Mouse (Mus musculus) G1E (cell line): Measurements from ENCODE around the gene Klri2. TPM values are rescaled to one million over a fixed set of nuclear protein-coding genes. Genes with fewer than 3 reads are reported as not detected.
"Not testable (repeated sequence)": the region's sequence is repeated elsewhere in the genome, so short reads cannot be mapped to it uniquely, and the experiment has no call there.

Experiments used
- ATAC-seq: 2 replicates; pipeline ENCODE4 v1.8.0; 2016; ENCODE audit warnings: mild to moderate bottlenecking; ENCODE audit not compliant: insufficient number of reproducible peaks, poor library complexity, low FRiP score, severe bottlenecking; ENCODE audit errors: extremely low read depth
- DNase-seq: peaks from one replicate; pipeline ENCODE4 v3.0.0; 2012; ENCODE audit warnings: low spot score
- H3K27me3 ChIP-seq: 2 replicates; pipeline ENCODE4 v1.6.1; 2012; ENCODE audit warnings: mild to moderate bottlenecking, low read length, inconsistent platforms; ENCODE audit not compliant: insufficient read depth
- H3K36me3 ChIP-seq: replicated peaks from 2 replicates; pipeline ENCODE3; 2012; ENCODE audit warnings: mild to moderate bottlenecking, inconsistent platforms
- H3K4me1 ChIP-seq: 2 replicates; pipeline ENCODE4 v1.6.1; 2012; ENCODE audit warnings: low read depth, low read length, inconsistent platforms, mixed read lengths; ENCODE audit not compliant: insufficient read depth
- H3K4me3 ChIP-seq: 2 replicates; pipeline ENCODE4 v1.5.1; 2012; ENCODE audit warnings: low read depth, mild to moderate bottlenecking, inconsistent platforms, low read length, moderate library complexity, mixed read lengths
- H3K9me3 ChIP-seq: replicated peaks from 2 replicates; pipeline ENCODE4 v1.6.1; 2012; ENCODE audit warnings: inconsistent platforms
- CTCF ChIP-seq: IDR thresholded peaks from 2 replicates; pipeline ENCODE4 v1.5.1; 2012; ENCODE audit warnings: low read depth, low read length, inconsistent platforms, mixed read lengths
- GATA1 ChIP-seq: IDR thresholded peaks from 2 replicates; pipeline ENCODE4 v1.6.1; 2012; ENCODE audit warnings: borderline replicate concordance, low read length, inconsistent platforms, mixed read lengths
- GATA2 ChIP-seq: IDR thresholded peaks from 2 replicates; pipeline ENCODE4 v1.6.1; 2012; ENCODE audit warnings: low read depth, low read length, inconsistent platforms, borderline replicate concordance
- POLR2AphosphoS5 ChIP-seq: IDR thresholded peaks from 2 replicates; pipeline ENCODE4 v1.6.1; 2012; ENCODE audit warnings: low read depth, low read length, inconsistent platforms; ENCODE audit not compliant: insufficient replicate concordance
- TAL1 ChIP-seq: conservative IDR thresholded peaks from 2 replicates; pipeline ENCODE4 v1.6.1; 2012; ENCODE audit warnings: low read depth, low read length, inconsistent platforms, mixed read lengths
- polyA plus RNA-seq: library from polyadenylated mRNA; stranded (reverse); fragments of >175 nt; gene quantifications from 2 replicates; pipeline ENCODE4 v1.2.3, GENCODE M21; 2012
- total RNA-seq, 2 experiments: library from RNA; stranded (forward) in 1 of 2; stranded (reverse) in 1 of 2; fragments of 200-1000 nt in 1 of 2; fragments of >200 nt in 1 of 2; fragmentation: Nextera tagmentation in 1 of 2; gene quantifications; 2 replicates each; pipeline ENCODE4 v1.2.3; 2014 to 2017

The Klri2 gene
- total and polyA plus RNA-seq, 3 experiments: 0.16 TPM; not detected in 2

DNA sequence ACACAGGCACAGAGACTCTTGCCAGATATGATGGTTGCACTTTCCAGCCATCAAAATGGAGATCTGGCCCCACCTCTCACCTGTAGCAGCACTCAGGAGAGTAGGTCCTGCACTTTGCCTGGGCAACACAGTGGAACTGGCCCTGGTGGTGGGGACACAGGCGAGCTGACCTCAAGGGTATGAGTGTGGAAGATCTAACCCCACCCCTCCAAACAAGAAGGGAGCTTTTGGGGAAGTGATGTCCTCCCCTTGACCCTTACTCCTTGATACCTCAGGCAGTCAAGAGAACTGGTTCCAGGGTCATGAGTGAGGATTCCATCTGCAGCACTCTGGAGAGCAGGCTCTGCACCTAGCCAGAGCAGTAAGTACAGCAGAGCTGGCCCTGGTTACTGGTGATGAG, 18.9 kb downstream of the Klri2 start:
- Histone ChIP-seq H3K4me3 (no peak overlapping the region), H3K36me3 (no peaks in the 10 kb centered on the region), H3K4me1 (no peaks in the 10 kb centered on the region), H3K27me3 (no peaks in the 10 kb centered on the region), H3K9me3 (peaks cover 2% of the 10 kb centered on the region; the same call in 1 of the 2 replicates)
- no peak for ATAC-seq
- DNase-seq: no peak
- no peak for TF ChIP-seq POLR2AphosphoS5
- no peak for TF ChIP-seq GATA1
- TF ChIP-seq TAL1: no peak

DNA sequence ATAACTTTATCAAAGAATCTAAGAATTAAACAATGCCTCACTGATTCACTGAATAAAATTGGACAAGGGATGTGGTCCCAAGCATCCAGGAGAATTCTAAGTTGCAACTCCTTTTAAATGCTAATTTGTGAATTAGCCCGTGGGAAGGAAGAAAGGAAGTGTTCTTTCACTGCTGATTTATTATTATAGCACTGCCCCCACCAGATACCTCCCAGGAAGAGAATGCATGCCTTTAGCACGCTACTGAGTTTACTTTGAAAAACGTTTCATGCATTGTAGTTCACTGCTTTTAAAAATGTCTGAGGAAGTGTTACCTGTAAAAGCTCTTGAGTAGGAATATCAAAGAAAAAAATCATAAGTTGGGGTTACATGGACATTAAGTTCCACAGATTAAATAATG, 19.8 kb downstream of the Klri2 start:
- DNase-seq: no peak

DNA sequence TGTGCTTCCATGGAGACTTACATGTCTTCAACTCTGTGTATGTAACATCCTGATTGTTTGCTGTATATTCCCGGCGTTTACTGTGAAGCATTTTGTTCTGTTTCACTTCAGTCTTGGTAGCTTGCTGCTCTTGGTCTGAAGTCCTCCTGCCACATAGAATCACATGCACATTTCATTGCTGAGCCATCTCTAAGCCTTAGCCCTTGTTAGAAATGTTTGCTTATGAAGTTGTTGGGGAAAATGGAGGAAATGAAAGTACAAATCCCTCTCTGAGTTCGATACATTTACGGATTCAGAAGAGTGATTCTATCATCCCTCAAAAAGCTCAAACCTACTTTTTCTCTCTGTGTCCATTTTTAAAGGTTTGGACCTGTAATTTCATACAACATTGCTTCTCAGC, 23.3 kb downstream of the Klri2 start, which contains the start of gene Klri1:
Gene Klri1 (minus strand): TSS at position 101 of the 400 bp plus-strand sequence.
- ATAC-seq: no peak
- no peaks in the 10 kb centered on the region for H3K27me3 ChIP-seq
- no peak for DNase-seq
- no peak for TF ChIP-seq GATA2
- TF ChIP-seq CTCF: no peak
- TF ChIP-seq TAL1: no peak
- no peak for TF ChIP-seq GATA1
- H3K36me3 ChIP-seq: no peaks in the 10 kb centered on the region
- no peak within 1 kb of the TSS for H3K4me3 ChIP-seq
- no peaks in the 10 kb centered on the region for H3K4me1 ChIP-seq
- H3K9me3 ChIP-seq: peaks cover 2% of the 10 kb centered on the region; the same call in 1 of the 2 replicates

More for the DNA sequence above, 19.8 kb downstream of the Klri2 start:
- no peaks in the 10 kb centered on the region for H3K36me3 ChIP-seq
- H3K4me1 ChIP-seq: no peaks in the 10 kb centered on the region
- no peaks in the 10 kb centered on the region for H3K27me3 ChIP-seq
- TF ChIP-seq POLR2AphosphoS5 (no peak), CTCF (no peak), GATA2 (no peak), GATA1 (no peak)
- no peak overlapping the region for H3K4me3 ChIP-seq
- no peak for ATAC-seq
- H3K9me3 ChIP-seq: peaks cover 2% of the 10 kb centered on the region; the same call in 1 of the 2 replicates

DNA sequence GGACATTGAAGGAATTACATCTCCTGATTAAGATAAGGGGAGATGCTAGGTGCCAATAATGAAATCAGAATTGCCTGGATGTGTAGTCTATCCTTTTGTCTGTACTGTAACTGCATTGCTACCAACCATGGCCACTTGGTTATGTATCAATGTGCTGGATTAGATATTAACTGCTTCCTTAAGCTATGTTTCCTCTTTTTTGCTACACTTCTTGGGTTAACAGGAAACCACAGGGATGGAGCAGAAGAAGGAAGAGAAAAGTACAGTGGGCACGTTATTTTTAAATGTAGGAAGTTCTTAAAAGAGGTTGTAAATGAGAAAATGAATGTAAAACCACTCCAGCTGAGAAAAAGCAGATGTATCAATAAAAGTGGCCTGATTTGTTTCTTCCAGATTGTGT, 26.7 kb downstream of the Klri2 start:
- no peak for ATAC-seq
- no peaks in the 10 kb centered on the region for H3K27me3 ChIP-seq

DNA sequence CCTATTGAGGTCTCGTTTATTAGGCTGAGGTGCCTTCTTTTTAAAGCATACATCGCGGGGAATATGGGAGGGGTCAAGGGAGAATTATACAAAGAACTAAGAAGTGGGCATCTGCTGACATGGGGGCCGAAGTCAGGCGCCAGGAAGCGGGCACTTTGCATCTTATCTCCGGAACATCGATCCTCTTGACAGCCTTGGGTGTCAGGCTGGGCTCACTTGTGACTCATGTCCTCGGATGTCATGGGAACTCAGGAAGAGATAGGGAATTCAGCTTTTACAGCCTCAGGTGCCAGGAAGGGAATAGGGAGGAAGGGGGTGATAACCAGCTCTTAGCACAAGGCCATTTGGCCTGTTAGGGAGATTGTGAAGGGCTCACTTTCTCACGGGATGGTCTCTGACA, 48.8 kb downstream of the Klri2 start:
- not testable (repeated sequence) for H3K4me1 ChIP-seq, H3K4me3 ChIP-seq, DNase-seq, H3K9me3 ChIP-seq, H3K36me3 ChIP-seq, H3K27me3 ChIP-seq, ATAC-seq

More for the DNA sequence above, 26.7 kb downstream of the Klri2 start:
- Histone ChIP-seq H3K36me3 (no peaks in the 10 kb centered on the region), H3K4me3 (no peak overlapping the region), H3K4me1 (no peaks in the 10 kb centered on the region), H3K9me3 (no peaks in the 10 kb centered on the region)
- TF ChIP-seq GATA2 (no peak), CTCF (no peak), POLR2AphosphoS5 (no peak), TAL1 (no peak), GATA1 (no peak)
- DNase-seq: no peak

DNA sequence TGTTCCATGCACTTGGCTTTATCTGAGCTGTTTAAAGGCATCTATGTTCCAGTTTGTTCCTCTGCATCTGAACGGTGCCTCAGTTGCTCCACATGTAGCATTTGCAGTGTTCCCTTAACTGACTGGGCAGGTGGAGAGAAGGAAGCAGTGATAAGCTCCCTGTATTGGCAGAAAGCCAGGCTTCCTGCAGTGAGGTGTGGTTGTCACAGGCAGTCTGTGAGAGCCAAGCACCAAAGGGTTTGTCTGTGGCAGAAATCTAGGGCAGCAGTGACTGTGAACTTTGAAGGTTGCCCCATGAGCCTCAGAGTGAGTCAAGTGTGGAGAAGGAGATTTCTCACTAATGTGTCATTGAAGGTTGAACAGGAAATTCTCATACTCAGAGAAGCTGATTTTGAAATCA, 59.9 kb downstream of the Klri2 start:
- no peak overlapping the region for H3K4me3 ChIP-seq
- H3K27me3 ChIP-seq: no peaks in the 10 kb centered on the region
- H3K4me1 ChIP-seq: no peaks in the 10 kb centered on the region
- H3K36me3 ChIP-seq: no peaks in the 10 kb centered on the region
- DNase-seq (no peak), ATAC-seq (no peak)
- no peaks in the 10 kb centered on the region for H3K9me3 ChIP-seq
- TF ChIP-seq GATA1: no peak
- TF ChIP-seq TAL1: no peak
- no peak for TF ChIP-seq CTCF
- TF ChIP-seq POLR2AphosphoS5: no peak
- no peak for TF ChIP-seq GATA2

Other genes starting within 250 kb of the Klri2 start
- gene Olr1, start 233.3 kb downstream of the Klri2 start, total RNA-seq (2014; fragmentation: Nextera tagmentation): not detected in 2 replicates
- 0.58 and 1.4 TPM in 2 replicates for gene Olr1, start 233.3 kb downstream of the Klri2 start, total RNA-seq (2017)
- not detected in 2 replicates for gene Olr1, start 233.3 kb downstream of the Klri2 start, polyA plus RNA-seq
- gene Tmem52b, start 227.9 kb downstream of the Klri2 start, total RNA-seq (2014; fragmentation: Nextera tagmentation): not detected in 2 replicates
- gene Tmem52b, start 227.9 kb downstream of the Klri2 start, total RNA-seq (2017): 0.05 and 0.12 TPM in 2 replicates
- not detected in 2 replicates for gene Tmem52b, start 227.9 kb downstream of the Klri2 start, polyA plus RNA-seq
- 13.0 and 17.6 TPM in 2 replicates for gene Gabarapl1, start 207.3 kb downstream of the Klri2 start, total RNA-seq (2014; fragmentation: Nextera tagmentation)
- gene Gabarapl1, start 207.3 kb downstream of the Klri2 start, total RNA-seq (2017): 51.7 and 67.0 TPM in 2 replicates
- 51.5 and 55.4 TPM in 2 replicates for gene Gabarapl1, start 207.3 kb downstream of the Klri2 start, polyA plus RNA-seq
- gene Klre1, start 162.6 kb downstream of the Klri2 start, total RNA-seq (2014; fragmentation: Nextera tagmentation): not detected in 2 replicates
- 0.12 and 0.16 TPM in 2 replicates for gene Klre1, start 162.6 kb downstream of the Klri2 start, total RNA-seq (2017)
- not detected in 2 replicates for gene Klre1, start 162.6 kb downstream of the Klri2 start, polyA plus RNA-seq
- not detected in 2 replicates for gene Klrd1, start 148.7 kb downstream of the Klri2 start, total RNA-seq (2014; fragmentation: Nextera tagmentation)
- not detected in 2 replicates for gene Klrd1, start 148.7 kb downstream of the Klri2 start, total RNA-seq (2017)
- gene Klrd1, start 148.7 kb downstream of the Klri2 start, polyA plus RNA-seq: not detected in 2 replicates
- not detected in 2 replicates for gene Klrk1, start 116.6 kb downstream of the Klri2 start, total RNA-seq (2014; fragmentation: Nextera tagmentation)
- 0.12 and 0.38 TPM in 2 replicates for gene Klrk1, start 116.6 kb downstream of the Klri2 start, total RNA-seq (2017)
- not detected in 2 replicates for gene Klrk1, start 116.6 kb downstream of the Klri2 start, polyA plus RNA-seq
- not detected in 2 replicates for gene Klrc3, start 97.1 kb downstream of the Klri2 start, total RNA-seq (2014; fragmentation: Nextera tagmentation)
- 0.27 TPM in 1 of 2 replicates, not detected in the other for gene Klrc3, start 97.1 kb downstream of the Klri2 start, total RNA-seq (2017)
- not detected in 2 replicates for gene Klrc3, start 97.1 kb downstream of the Klri2 start, polyA plus RNA-seq
- not detected in 2 replicates for gene Klrc2, start 79.8 kb downstream of the Klri2 start, total RNA-seq (2014; fragmentation: Nextera tagmentation)
- gene Klrc2, start 79.8 kb downstream of the Klri2 start, total RNA-seq (2017): 0.11 and 0.29 TPM in 2 replicates
- not detected in 2 replicates for gene Klrc2, start 79.8 kb downstream of the Klri2 start, polyA plus RNA-seq
- gene Klrc1, start 61.5 kb downstream of the Klri2 start, total RNA-seq (2014; fragmentation: Nextera tagmentation): not detected in 2 replicates
- not detected in 2 replicates for gene Klrc1, start 61.5 kb downstream of the Klri2 start, total RNA-seq (2017)
- gene Klrc1, start 61.5 kb downstream of the Klri2 start, polyA plus RNA-seq: not detected in 2 replicates
- gene Klri1, start 23.4 kb downstream of the Klri2 start, total RNA-seq (2014; fragmentation: Nextera tagmentation): not detected in 2 replicates
- gene Klri1, start 23.4 kb downstream of the Klri2 start, total RNA-seq (2017): not detected in 2 replicates
- gene Klri1, start 23.4 kb downstream of the Klri2 start, polyA plus RNA-seq: not detected in 2 replicates
- not detected in 2 replicates for gene Gm156, start 43.8 kb upstream of the Klri2 start, total RNA-seq (2014; fragmentation: Nextera tagmentation)
- gene Gm156, start 43.8 kb upstream of the Klri2 start, total RNA-seq (2017): 0.29 TPM in 1 of 2 replicates, not detected in the other
- not detected in 2 replicates for gene Gm156, start 43.8 kb upstream of the Klri2 start, polyA plus RNA-seq
- gene Gm17631, start 122.2 kb upstream of the Klri2 start, total RNA-seq (2014; fragmentation: Nextera tagmentation): not detected in 2 replicates
- not detected in 2 replicates for gene Gm17631, start 122.2 kb upstream of the Klri2 start, total RNA-seq (2017)
- not detected in 2 replicates for gene Gm17631, start 122.2 kb upstream of the Klri2 start, polyA plus RNA-seq
- gene Klra17, start 136.2 kb upstream of the Klri2 start, total RNA-seq (2014; fragmentation: Nextera tagmentation): not detected in 2 replicates
- not detected in 2 replicates for gene Klra17, start 136.2 kb upstream of the Klri2 start, total RNA-seq (2017)
- gene Klra17, start 136.2 kb upstream of the Klri2 start, polyA plus RNA-seq: not detected in 2 replicates
- gene Klra5, start 177.2 kb upstream of the Klri2 start, total RNA-seq (2014; fragmentation: Nextera tagmentation): not detected in 2 replicates
- gene Klra5, start 177.2 kb upstream of the Klri2 start, total RNA-seq (2017): not detected in 2 replicates
- not detected in 2 replicates for gene Klra5, start 177.2 kb upstream of the Klri2 start, polyA plus RNA-seq